ENCODE assay signal across 16 mouse cellular contexts in genomic region chr5:125780332-125780731, GRCm38 (mm10).
"Had no signal": no experiment of that assay in that cellular context is flagged by ENCODE, and none has a peak within 500 bp of the region (broad histone marks: within the 10 kb centered on the region; RNA-seq: fewer than 3 reads in every experiment).

No protein-coding gene starts in this region.

- ATAC-seq: hindbrain, embryonic 16.5 days; inflammation-experienced regulatory T-cells, adult 6 months; intestine, embryonic 15.5 days; intestine, postnatal 0 days had no signal

- DNase-seq: gastrocnemius, adult 2 months; gastrocnemius, postnatal 10 days; gastrocnemius, postnatal 25 days; heart, adult 18-20 months; heart, postnatal 10 days; heart, postnatal 4 days; kidney, adult 18-20 months; kidney, adult 8-10 months; kidney, postnatal 10 days; kidney, postnatal 4 days; liver; liver, embryonic 13.5 days had no signal
